ENCODE assay signal across 21 mouse cellular contexts in genomic region chr16:97192296-97192695, GRCm38 (mm10). TPM values are rescaled to one million over a fixed set of nuclear protein-coding genes. Genes with fewer than 3 reads are reported as not detected.
"Had no signal": no experiment of that assay in that cellular context is flagged by ENCODE, and none has a peak within 500 bp of the region (broad histone marks: within the 10 kb centered on the region; RNA-seq: fewer than 3 reads in every experiment).

No protein-coding gene starts in this region.

- H3K4me3 ChIP-seq: layer of hippocampus, adult 2 months; left cerebral cortex, adult 2 months; liver, embryonic 13.5 days; midbrain, embryonic 15.5 days; myocyte; neural tube, embryonic 13.5 days; stomach, embryonic 15.5 days had no signal

- ATAC-seq: midbrain, embryonic 15.5 days had no signal

- H3K4me1 ChIP-seq: liver, embryonic 13.5 days; neural tube, embryonic 13.5 days; stomach, embryonic 15.5 days had no signal

- DNase-seq: kidney, adult 2 months; kidney, postnatal 25 days; layer of hippocampus, adult 9-11 months; liver, embryonic 13.5 days; lung, adult 2 months; lung, postnatal 14 days; lung, postnatal 4 days; right cerebral cortex, postnatal 25 days; spleen, adult 18-20 months; thymus, postnatal 25 days had no signal

- H3K9me3 ChIP-seq: liver, embryonic 13.5 days; midbrain, embryonic 15.5 days; neural tube, embryonic 13.5 days; stomach, embryonic 15.5 days had no signal

- H3K9ac ChIP-seq: liver, embryonic 13.5 days; midbrain, embryonic 15.5 days; neural tube, embryonic 13.5 days; stomach, embryonic 15.5 days had no signal

- H3K27ac ChIP-seq: kidney, postnatal 0 days; layer of hippocampus, adult 2 months; left cerebral cortex, adult 2 months; liver, embryonic 13.5 days; midbrain, embryonic 15.5 days; neural tube, embryonic 13.5 days; stomach, embryonic 15.5 days had no signal

- H3K36me3 ChIP-seq: liver, embryonic 13.5 days; midbrain, embryonic 15.5 days; neural tube, embryonic 13.5 days; stomach, embryonic 15.5 days had no signal

- H3K4me2 ChIP-seq: liver, embryonic 13.5 days; midbrain, embryonic 15.5 days; neural tube, embryonic 13.5 days; stomach, embryonic 15.5 days had no signal

- H3K27me3 ChIP-seq: liver, embryonic 13.5 days; midbrain, embryonic 15.5 days; neural tube, embryonic 13.5 days; stomach, embryonic 15.5 days had no signal

RNA-seq across cellular contexts. Expression of gene Dscam, which starts 21.7 kb away (rescaled TPM):
- total RNA-seq: liver, adult 2 months had no signal
- polyA plus RNA-seq: kidney, embryonic 14.5 days; liver, adult 2 months; liver, embryonic 16.5 days; lung, embryonic 16.5 days had no signal
